Mouse (Mus musculus): ENCODE measurements around the gene Chn2.

DNA sequence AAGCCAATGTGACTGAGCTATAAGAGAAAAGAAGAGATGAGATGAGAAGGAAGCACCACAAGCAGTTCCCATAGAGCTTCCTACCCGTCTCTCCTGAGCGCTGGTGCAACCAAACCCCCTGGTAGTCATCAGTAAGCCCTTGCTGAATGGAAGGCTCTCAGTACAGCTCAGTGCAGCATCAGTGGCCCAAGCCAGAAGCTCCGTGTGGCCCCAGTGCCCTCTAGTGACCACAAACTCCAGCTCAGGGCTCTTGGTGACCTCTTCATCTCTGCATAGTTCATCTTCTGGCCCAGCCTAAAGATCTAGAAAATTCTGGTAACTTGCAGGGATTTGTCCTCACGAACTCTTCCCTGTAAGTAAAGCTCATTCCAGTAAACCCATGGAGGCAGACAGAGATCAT lies 125.4 kb downstream of the Chn2 start:
- TF ChIP-seq EP300 (IDR thresholded peaks at IDR 0.05; ENCODE audit: insufficient read depth, low read depth, low read length): no peak
- peak; percentile 69 for TF ChIP-seq CTCF (IDR thresholded peaks at IDR 0.05; ENCODE audit: low read depth, low read length)
- no peak for TF ChIP-seq POLR2A (IDR thresholded peaks at IDR 0.05; ENCODE audit: insufficient read depth, low read length)
